ENCODE assay signal across 8 mouse cellular contexts in genomic region chr4:98922061-98922642, GRCm38 (mm10). TPM values are rescaled to one million over a fixed set of nuclear protein-coding genes. Genes with fewer than 3 reads are reported as not detected.
DNase-seq lines count a peak whose midpoint lies in the region; ATAC-seq and TF ChIP-seq lines count a peak whose summit lies in the region.

No protein-coding gene starts in this region.

- peaks cover 9% of the 10 kb centered on the region; the same call in 1 of the 2 replicates for H3K4me1 ChIP-seq in forebrain, postnatal 0 days (ENCODE audit: insufficient read depth)

- peak; percentile 33 for DNase-seq in 3T3-L1 (ENCODE audit: low read depth, low spot score)
- peak; percentile 63 for DNase-seq in 416B (ENCODE audit: low read depth)
- peak; percentile 8 to 29 for DNase-seq in cerebellum, adult 18-20 months
- DNase-seq in forebrain, postnatal 0 days: peak; percentile 34
- peak; percentile 50 for DNase-seq in kidney, adult 9 months
- peak; percentile 1 for DNase-seq in lung, postnatal 14 days
- DNase-seq in thymus, postnatal 14 days: peak; percentile 20
- no peak for DNase-seq in layer of hippocampus, adult 9-10 months (ENCODE audit: low spot score)

- H3K36me3 ChIP-seq in forebrain, postnatal 0 days (ENCODE audit: insufficient read depth): no peaks in the 10 kb centered on the region

- 9% methylated on average over 18 of the region's 18 CpGs for WGBS in forebrain, postnatal 0 days

- H3K27me3 ChIP-seq in forebrain, postnatal 0 days (ENCODE audit: insufficient read depth, low read length): no peaks in the 10 kb centered on the region

- peak overlapping the region; percentile 91 for H3K27ac ChIP-seq in forebrain, postnatal 0 days (ENCODE audit: low read depth, low read length)

- H3K9ac ChIP-seq in forebrain, postnatal 0 days: peak overlapping the region; percentile 72

- no peak for TF ChIP-seq CTCF in forebrain, postnatal 0 days (IDR thresholded peaks at IDR 0.05; ENCODE audit: low read depth)

- H3K4me2 ChIP-seq in forebrain, postnatal 0 days (ENCODE audit: low read depth): peak overlapping the region; percentile 78

- H3K9me3 ChIP-seq in forebrain, postnatal 0 days (ENCODE audit: low read length): no peaks in the 10 kb centered on the region

- peak overlapping the region; percentile 93 for H3K4me3 ChIP-seq in forebrain, postnatal 0 days (ENCODE audit: low read depth, low read length)

- ATAC-seq in forebrain, postnatal 0 days: no peak; the same call in 1 of the 2 replicates

RNA-seq across cellular contexts. Expression of gene Usp1, which starts 1.5 kb away (rescaled TPM):
- 16.6 and 32.3 TPM in 2 replicates for total RNA-seq in forebrain, postnatal 0 days (2014; rRNA removed)
- polyA plus RNA-seq in forebrain, postnatal 0 days (2015; fragmentation: Nextera tagmentation; extraction: Ambion mirVana): 34.1 and 35.2 TPM in 2 replicates
